Mouse (Mus musculus): ENCODE data around the gene Mfsd9. TPM values are rescaled to one million over a fixed set of nuclear protein-coding genes. Genes with fewer than 3 reads are reported as not detected.

Mfsd9 gene
- polyA plus RNA-seq, 1 experiment from 2014 or later, result 7.0 TPM

DNA sequence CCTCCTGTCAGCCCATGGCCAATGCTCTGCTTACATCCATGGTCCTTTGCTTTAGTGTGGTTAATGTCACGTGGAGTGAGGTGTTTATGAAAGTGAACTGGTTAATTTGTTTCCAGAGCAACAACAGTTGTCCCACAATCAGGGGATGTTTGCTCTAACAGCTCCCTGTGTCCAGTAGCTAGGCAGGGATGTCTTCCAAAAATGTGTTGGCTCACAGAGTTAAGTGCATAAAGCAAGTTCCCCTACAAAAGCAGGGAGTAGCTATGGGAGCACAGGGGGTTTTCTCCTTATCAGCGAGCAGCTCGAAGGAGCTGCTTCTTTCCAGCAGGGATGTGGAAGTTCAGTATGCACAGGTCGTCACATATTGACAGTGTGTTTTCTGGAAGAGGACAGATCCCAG lies 34.0 kb upstream of the Mfsd9 start:
- no peak overlapping the region for H3K9ac ChIP-seq (ENCODE audit: low read depth, low read length)
- H3K27ac ChIP-seq, result no peak overlapping the region
- no peaks in the 10 kb centered on the region for H3K9me3 ChIP-seq (replicated peaks; ENCODE audit: low read length)
- no peaks in the 10 kb centered on the region for H3K27me3 ChIP-seq (ENCODE audit: insufficient read depth, low read length)
- ATAC-seq (replicated peaks; ENCODE audit: low FRiP score, low read depth), result no peak
- DNase-seq (ENCODE audit: low spot score), result no peak
- H3K4me3 ChIP-seq (replicated peaks; ENCODE audit: low read depth, low read length), result no peak overlapping the region
- H3K4me1 ChIP-seq (replicated peaks; ENCODE audit: insufficient read depth, low read length), result 0 out of 2 replicates have a peak, but pooled peaks cover 3% of the 10 kb centered on the region
- no peaks in the 10 kb centered on the region for H3K36me3 ChIP-seq (ENCODE audit: insufficient read depth, low read length)
- WGBS, result 62% methylated on average over 4 of the region's 4 CpGs
- no peak overlapping the region for H3K4me2 ChIP-seq (ENCODE audit: low read length)
- no peak for TF ChIP-seq CTCF (IDR thresholded peaks at IDR 0.05; ENCODE audit: low read depth)

DNA sequence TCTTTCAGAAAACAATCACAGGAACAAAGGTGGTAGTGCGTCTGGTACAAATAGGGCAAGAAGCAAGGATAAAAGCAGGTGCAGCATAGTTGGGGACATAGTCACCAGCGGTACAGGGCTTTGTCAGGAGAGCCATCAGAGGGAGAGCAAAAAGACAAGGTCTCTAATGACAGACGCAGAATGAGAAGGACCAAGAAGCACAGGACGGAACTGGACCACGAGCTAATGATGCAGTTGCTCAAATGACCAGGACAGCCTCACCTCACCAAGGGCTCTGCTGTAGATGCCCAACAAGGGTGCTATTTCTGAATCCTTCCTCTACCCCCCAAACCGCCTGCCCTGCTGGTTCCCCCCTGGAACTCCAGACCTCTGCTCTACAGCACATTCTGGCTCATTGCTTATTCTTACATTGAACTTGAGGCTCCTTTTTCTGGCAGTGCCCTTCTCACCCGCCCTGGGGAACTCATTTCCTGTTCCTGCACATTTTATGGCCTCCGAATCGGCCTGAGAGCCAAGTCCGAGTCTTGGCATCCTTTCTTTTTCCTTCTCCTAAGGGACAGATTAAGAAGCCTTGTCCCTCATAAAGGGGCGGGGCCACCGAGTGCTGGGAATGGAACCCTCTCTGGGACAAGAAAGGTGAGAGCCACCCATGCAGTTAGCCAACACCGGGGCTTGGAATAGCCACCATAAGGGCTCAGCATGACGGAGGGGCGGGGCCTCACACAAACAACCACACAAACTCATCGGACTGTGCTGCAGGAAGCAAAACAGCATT lies 24.8 kb upstream of the Mfsd9 start:
- no peak overlapping the region for H3K4me3 ChIP-seq (replicated peaks; ENCODE audit: low read depth, low read length)
- 0 out of 2 replicates have a peak overlapping the region, but pooled peaks have one; percentile 5 for H3K27ac ChIP-seq
- no peaks in the 10 kb centered on the region for H3K36me3 ChIP-seq (ENCODE audit: insufficient read depth, low read length)
- H3K9me3 ChIP-seq (replicated peaks; ENCODE audit: low read length), result no peaks in the 10 kb centered on the region
- peak; percentile 42 for DNase-seq (ENCODE audit: low spot score)
- WGBS, result 38% methylated on average over 16 of the region's 16 CpGs
- peaks cover 5% of the 10 kb centered on the region; the same call in 1 of the 2 replicates for H3K4me1 ChIP-seq (replicated peaks; ENCODE audit: insufficient read depth, low read length)
- H3K27me3 ChIP-seq (ENCODE audit: insufficient read depth, low read length), result no peaks in the 10 kb centered on the region
- H3K4me2 ChIP-seq (ENCODE audit: low read length), result peak overlapping the region; percentile 44
- 0 out of 2 replicates have a peak, but pooled peaks have one; percentile 40 for ATAC-seq (replicated peaks; ENCODE audit: low FRiP score, low read depth)
- no peak for TF ChIP-seq CTCF (IDR thresholded peaks at IDR 0.05; ENCODE audit: low read depth)
- no peak overlapping the region for H3K9ac ChIP-seq (ENCODE audit: low read depth, low read length)

DNA sequence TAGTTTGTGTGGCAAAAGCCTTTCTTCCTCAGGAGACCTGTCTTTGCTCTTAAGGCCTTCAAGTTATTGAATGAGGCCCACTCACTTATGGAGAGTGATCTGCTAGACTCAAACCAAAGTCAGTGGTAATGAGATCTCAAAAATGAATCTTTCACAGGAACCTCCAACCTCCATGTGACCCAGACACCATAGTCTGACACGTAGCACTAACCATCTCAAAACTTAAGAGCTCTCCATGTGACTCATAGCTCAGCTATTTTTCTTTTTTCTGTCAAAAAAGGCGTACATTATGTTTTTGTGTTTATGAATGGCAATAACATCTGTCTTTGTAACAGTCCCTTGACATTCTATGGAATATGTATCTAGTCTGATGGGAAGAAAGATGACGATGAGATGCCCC lies 18.2 kb upstream of the Mfsd9 start:
- H3K4me3 ChIP-seq (replicated peaks; ENCODE audit: low read depth, low read length), result no peak overlapping the region
- 88% methylated on average over 3 of the region's 3 CpGs for WGBS
- H3K9ac ChIP-seq (ENCODE audit: low read depth, low read length), result no peak overlapping the region
- H3K27me3 ChIP-seq (ENCODE audit: insufficient read depth, low read length), result no peaks in the 10 kb centered on the region
- TF ChIP-seq CTCF (IDR thresholded peaks at IDR 0.05; ENCODE audit: low read depth), result no peak
- no peaks in the 10 kb centered on the region for H3K36me3 ChIP-seq (ENCODE audit: insufficient read depth, low read length)
- H3K4me2 ChIP-seq (ENCODE audit: low read length), result no peak overlapping the region
- no peaks in the 10 kb centered on the region for H3K9me3 ChIP-seq (replicated peaks; ENCODE audit: low read length)
- H3K27ac ChIP-seq, result no peak overlapping the region
- no peaks in the 10 kb centered on the region for H3K4me1 ChIP-seq (replicated peaks; ENCODE audit: insufficient read depth, low read length)
- DNase-seq (ENCODE audit: low spot score) (no peak), ATAC-seq (replicated peaks; ENCODE audit: low FRiP score, low read depth) (no peak)

DNA sequence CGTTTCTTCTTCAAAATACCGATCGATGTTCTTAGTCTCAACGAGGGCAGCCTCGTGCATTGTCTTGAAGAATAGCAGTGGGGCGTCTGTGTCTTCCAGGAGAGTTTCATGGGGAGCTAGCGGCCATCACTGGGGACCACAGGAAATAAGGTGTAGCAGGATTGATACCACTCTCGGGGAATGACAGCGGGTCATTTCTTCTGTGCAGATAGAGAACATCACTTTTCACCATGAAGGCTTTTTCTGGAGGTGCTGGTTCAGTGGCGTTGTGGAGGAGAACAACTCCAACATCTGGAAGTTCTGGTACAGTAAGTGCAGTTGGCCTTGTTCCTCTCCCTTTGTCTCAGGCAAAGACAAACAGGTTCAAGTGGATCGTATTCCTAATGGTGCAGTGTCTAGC lies 15.4 kb upstream of the Mfsd9 start:
- Histone ChIP-seq H3K27ac (no peak overlapping the region), H3K9me3 (replicated peaks; ENCODE audit: low read length) (no peaks in the 10 kb centered on the region), H3K4me1 (replicated peaks; ENCODE audit: insufficient read depth, low read length) (no peaks in the 10 kb centered on the region), H3K27me3 (ENCODE audit: insufficient read depth, low read length) (no peaks in the 10 kb centered on the region), H3K4me2 (ENCODE audit: low read length) (no peak overlapping the region), H3K36me3 (ENCODE audit: insufficient read depth, low read length) (no peaks in the 10 kb centered on the region), H3K9ac (ENCODE audit: low read depth, low read length) (no peak overlapping the region), H3K4me3 (replicated peaks; ENCODE audit: low read depth, low read length) (no peak overlapping the region)
- ATAC-seq (replicated peaks; ENCODE audit: low FRiP score, low read depth) (no peak), DNase-seq (ENCODE audit: low spot score) (no peak)
- TF ChIP-seq CTCF (IDR thresholded peaks at IDR 0.05; ENCODE audit: low read depth), result no peak
- WGBS, result 91% methylated on average over 11 of the region's 11 CpGs

DNA sequence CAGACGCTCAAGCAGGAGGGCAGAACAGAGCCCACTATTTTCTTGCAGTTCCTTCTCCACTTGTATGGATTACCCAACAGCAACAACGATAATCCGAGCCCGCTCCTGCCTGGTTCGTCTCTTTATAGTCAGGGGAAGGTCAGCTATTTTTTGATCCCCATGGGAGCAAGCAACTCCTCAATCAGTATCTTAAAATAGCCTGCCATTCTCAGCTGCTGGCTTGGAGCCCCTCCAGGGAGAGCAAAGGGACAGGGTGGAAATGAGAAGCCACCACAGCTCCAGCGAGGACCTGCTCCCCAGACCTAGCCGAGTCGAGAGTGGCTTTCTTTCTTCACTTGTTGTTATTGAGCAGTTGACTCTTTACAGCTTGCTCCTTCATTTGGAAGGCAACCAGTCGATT lies 14.9 kb upstream of the Mfsd9 start, which contains the start of gene Tmem182:
Gene Tmem182, plus strand, starts transcription at position 251 of the 400 bp plus-strand sequence.
- H3K4me3 ChIP-seq (replicated peaks; ENCODE audit: low read depth, low read length), result no peak within 1 kb of the TSS
- H3K27ac ChIP-seq, result no peak within 1 kb of the TSS
- ATAC-seq (replicated peaks; ENCODE audit: low FRiP score, low read depth), result no peak
- H3K27me3 ChIP-seq (ENCODE audit: insufficient read depth, low read length), result no peaks in the 10 kb centered on the region
- H3K36me3 ChIP-seq (ENCODE audit: insufficient read depth, low read length), result no peaks in the 10 kb centered on the region
- no peak within 1 kb of the TSS for H3K9ac ChIP-seq (ENCODE audit: low read depth, low read length)
- TF ChIP-seq CTCF (IDR thresholded peaks at IDR 0.05; ENCODE audit: low read depth), result no peak
- no peak within 1 kb of the TSS for H3K4me2 ChIP-seq (ENCODE audit: low read length)
- H3K9me3 ChIP-seq (replicated peaks; ENCODE audit: low read length), result no peaks in the 10 kb centered on the region
- no peaks in the 10 kb centered on the region for H3K4me1 ChIP-seq (replicated peaks; ENCODE audit: insufficient read depth, low read length)
- no peak for DNase-seq (ENCODE audit: low spot score)
- 63% methylated on average over 9 of the region's 9 CpGs for WGBS

DNA sequence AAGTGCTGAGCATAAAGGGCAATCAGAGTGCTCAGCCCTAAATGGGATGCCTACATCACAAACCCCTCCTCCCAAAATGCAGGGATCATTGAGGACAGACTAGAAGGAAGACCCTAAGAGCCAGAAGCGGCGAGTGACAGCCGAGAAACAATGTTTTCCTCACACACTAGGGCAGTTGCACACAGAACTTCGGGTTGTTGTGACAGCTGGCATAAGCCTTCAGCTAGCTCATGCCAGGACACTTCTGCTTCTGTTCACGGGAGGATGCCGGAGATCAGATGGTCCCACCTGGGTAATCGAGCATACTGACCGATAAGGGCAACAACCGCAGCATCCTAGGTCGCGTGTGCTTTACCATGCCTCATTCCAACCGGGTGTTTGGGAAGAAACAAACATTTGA lies 13.6 kb upstream of the Mfsd9 start:
- ATAC-seq (replicated peaks; ENCODE audit: low FRiP score, low read depth), result no peak
- Histone ChIP-seq H3K27me3 (ENCODE audit: insufficient read depth, low read length) (no peaks in the 10 kb centered on the region), H3K9ac (ENCODE audit: low read depth, low read length) (no peak overlapping the region), H3K4me2 (ENCODE audit: low read length) (no peak overlapping the region), H3K4me1 (replicated peaks; ENCODE audit: insufficient read depth, low read length) (no peaks in the 10 kb centered on the region), H3K9me3 (replicated peaks; ENCODE audit: low read length) (no peaks in the 10 kb centered on the region), H3K27ac (no peak overlapping the region), H3K4me3 (replicated peaks; ENCODE audit: low read depth, low read length) (no peak overlapping the region), H3K36me3 (ENCODE audit: insufficient read depth, low read length) (no peaks in the 10 kb centered on the region)
- no peak for TF ChIP-seq CTCF (IDR thresholded peaks at IDR 0.05; ENCODE audit: low read depth)
- DNase-seq (ENCODE audit: low spot score), result no peak
- WGBS, result 87% methylated on average over 12 of the region's 12 CpGs
